26 mouse cellular contexts compared by ENCODE assay signal in the genomic region with DNA sequence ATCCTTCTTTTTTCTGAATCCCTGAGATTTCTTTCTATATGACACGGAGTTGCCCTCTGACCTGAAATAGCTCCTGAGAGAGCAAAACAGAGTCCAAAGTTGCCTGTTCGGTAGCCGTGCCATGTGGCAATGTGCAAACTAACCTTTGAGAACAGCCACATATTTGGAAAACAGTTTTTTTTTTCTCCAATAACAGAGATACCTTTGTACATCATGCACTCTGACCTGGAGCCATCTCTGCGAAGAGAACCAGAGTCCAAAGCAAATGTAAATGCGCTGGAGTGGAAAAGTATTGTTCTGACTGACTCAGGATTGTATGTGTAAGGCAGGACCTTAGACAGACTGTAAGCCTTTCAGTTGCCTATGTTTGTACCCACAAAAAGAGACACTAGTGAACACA. TPM values are rescaled to one million over a fixed set of nuclear protein-coding genes. Genes with fewer than 3 reads are reported as not detected.
DNase-seq lines count a peak whose midpoint lies in the region; ATAC-seq and TF ChIP-seq lines count a peak whose summit lies in the region.
"Had no signal": no experiment of that assay in that cellular context is flagged by ENCODE, and none has a peak within 500 bp of the region (broad histone marks: within the 10 kb centered on the region; RNA-seq: fewer than 3 reads in every experiment).

No protein-coding gene starts in this region.

- H3K9me3 ChIP-seq in E14TG2a.4 (ENCODE audit: low read length): peaks cover 6% of the 10 kb centered on the region
- H3K9me3 ChIP-seq in liver, embryonic 15.5 days (replicated peaks): no peaks in the 10 kb centered on the region
- no peaks in the 10 kb centered on the region for H3K9me3 ChIP-seq in midbrain, embryonic 14.5 days (ENCODE audit: control insufficient read depth, low read length)
- H3K9me3 ChIP-seq: embryonic facial prominence, embryonic 12.5 days; G1E; hindbrain, embryonic 10.5 days; lung, embryonic 15.5 days; midbrain, embryonic 10.5 days had no signal

- peaks cover 63% of the 10 kb centered on the region for H3K4me1 ChIP-seq in E14TG2a.4 (replicated peaks; ENCODE audit: low read depth, low read length)
- H3K4me1 ChIP-seq in liver, embryonic 15.5 days (replicated peaks): 0 out of 2 replicates have a peak, but pooled peaks cover 7% of the 10 kb centered on the region
- no peaks in the 10 kb centered on the region; the same call in 1 of the 2 replicates for H3K4me1 ChIP-seq in midbrain, embryonic 14.5 days (ENCODE audit: control insufficient read depth, insufficient read depth, low read length)

- TF ChIP-seq CTCF in E14TG2a.4 (conservative IDR thresholded peaks at IDR 0.05; ENCODE audit: low read length): no peak

- ATAC-seq in liver, embryonic 15.5 days (ENCODE audit: insufficient read depth): peak; percentile 16; the same call in 1 of the 2 replicates
- no peak for ATAC-seq in midbrain, embryonic 14.5 days (ENCODE audit: low FRiP score, low TSS enrichment)
- ATAC-seq in erythroid progenitor cell, adult 5-6 weeks (replicated peaks; ENCODE audit: low FRiP score, poor library complexity, severe bottlenecking): no peak
- ATAC-seq: CD4-positive, CD25-positive, alpha-beta regulatory T cell, adult 4 months; forebrain, embryonic 14.5 days; hindbrain, postnatal 0 days had no signal

- H3K27ac ChIP-seq in liver, embryonic 15.5 days (replicated peaks): peak overlapping the region; percentile 72
- no peak overlapping the region for H3K27ac ChIP-seq in midbrain, embryonic 14.5 days (replicated peaks; ENCODE audit: low read depth, low read length)
- H3K27ac ChIP-seq: embryonic facial prominence, embryonic 12.5 days; hindbrain, embryonic 10.5 days; hindbrain, postnatal 0 days; lung, embryonic 15.5 days; macrophage; midbrain, embryonic 10.5 days; stomach, postnatal 0 days had no signal

- no peaks in the 10 kb centered on the region for H3K27me3 ChIP-seq in E14TG2a.4 (ENCODE audit: insufficient read depth, low read length)
- H3K27me3 ChIP-seq in liver, embryonic 15.5 days: peaks cover 53% of the 10 kb centered on the region
- peaks cover 22% of the 10 kb centered on the region for H3K27me3 ChIP-seq in midbrain, embryonic 14.5 days (ENCODE audit: control insufficient read depth, insufficient read depth, low read length)

- H3K4me3 ChIP-seq in E14TG2a.4 (replicated peaks; ENCODE audit: low read length): peak overlapping the region; percentile 90; the same call in 1 of the 2 replicates
- H3K4me3 ChIP-seq in liver, embryonic 15.5 days (replicated peaks): 0 out of 2 replicates have a peak overlapping the region, but pooled peaks have one; percentile 55
- no peak overlapping the region for H3K4me3 ChIP-seq in midbrain, embryonic 14.5 days (replicated peaks; ENCODE audit: low read depth, low read length)
- H3K4me3 ChIP-seq: embryonic facial prominence, embryonic 12.5 days; erythroblast, embryonic 14.5 days; hindbrain, embryonic 10.5 days; lung, embryonic 15.5 days; midbrain, embryonic 10.5 days had no signal

- peak; percentile 32 for DNase-seq in adrenal gland, postnatal 10 days
- DNase-seq in adrenal gland, adult 8-10 months: no peak
- DNase-seq in kidney, postnatal 10 days: peak; percentile 44
- DNase-seq in midbrain, embryonic 14.5 days: no peak
- no peak for DNase-seq in layer of hippocampus, postnatal 25 days (ENCODE audit: extremely low spot score in 1 of 2, low spot score in 1 of 2)
- DNase-seq: cerebellum, adult 11 months; cerebellum, postnatal 10 days; gastrocnemius, postnatal 14 days; layer of hippocampus, adult 9-11 months; retina, postnatal 1 day; right cerebral cortex, postnatal 4 days had no signal

- H3K4me2 ChIP-seq in liver, embryonic 15.5 days: peak overlapping the region; percentile 62
- H3K4me2 ChIP-seq in midbrain, embryonic 14.5 days (ENCODE audit: low read length): no peak overlapping the region
- H3K4me2 ChIP-seq: embryonic facial prominence, embryonic 12.5 days; lung, embryonic 15.5 days had no signal

- H3K9ac ChIP-seq in liver, embryonic 15.5 days: no peak overlapping the region
- no peak overlapping the region for H3K9ac ChIP-seq in midbrain, embryonic 14.5 days (replicated peaks; ENCODE audit: low read length)
- H3K9ac ChIP-seq: embryonic facial prominence, embryonic 12.5 days; lung, embryonic 15.5 days had no signal

- WGBS in liver, embryonic 15.5 days (ENCODE audit: insufficient replicate concordance): 61% methylated on average over 5 of the region's 5 CpGs
- 83% methylated on average over 5 of the region's 5 CpGs for whole genome bisulfite sequencing in midbrain, embryonic 14.5 days

- peaks cover 50% of the 10 kb centered on the region for H3K36me3 ChIP-seq in E14TG2a.4 (ENCODE audit: insufficient read depth, low read length)
- no peaks in the 10 kb centered on the region for H3K36me3 ChIP-seq in liver, embryonic 15.5 days (replicated peaks)
- no peaks in the 10 kb centered on the region for H3K36me3 ChIP-seq in midbrain, embryonic 14.5 days (ENCODE audit: control insufficient read depth, insufficient read depth, low read length)
- H3K36me3 ChIP-seq: embryonic facial prominence, embryonic 12.5 days; G1E; hindbrain, embryonic 10.5 days; lung, embryonic 15.5 days; midbrain, embryonic 10.5 days had no signal

RNA-seq across cellular contexts. Expression of gene Slc27a2, which starts 3.3 kb away (rescaled TPM):
- total RNA-seq in adrenal gland, postnatal 10 days (2021): 100 to 1,000 TPM; 127 to 261 TPM
- 10 to 100 TPM in 2 of 4 experiments, 1 to 10 TPM in 1, under 1 TPM in 1; 0.86 to 19.5 (median 7.6) TPM for total RNA-seq in adrenal gland, adult 8-10 months (2022)
- 108 and 125 TPM in 2 replicates for polyA plus RNA-seq in liver, embryonic 15.5 days (2015; fragmentation: Nextera tagmentation; extraction: Ambion mirVana)
- 9.6 and 10.5 TPM in 2 replicates for polyA plus RNA-seq in midbrain, embryonic 14.5 days (2014; fragmentation: Nextera tagmentation; extraction: Ambion mirVana)
- not detected in 2 replicates for total RNA-seq in erythroid progenitor cell, adult 5-6 weeks (2015; ENCODE audit: low replicate concordance)
- total RNA-seq in erythroid progenitor cell, adult 5-6 weeks (2017; ENCODE audit: low replicate concordance): not detected in 2 replicates
- total RNA-seq in layer of hippocampus, postnatal 25 days (2021): 10 to 100 TPM; 10.7 to 11.6 TPM
- polyA plus RNA-seq: CD4-positive, CD25-positive, alpha-beta regulatory T cell, adult 4 months; erythroblast, embryonic 14.5 days; G1E; limb, embryonic 11.5 days; macrophage had no signal

RNA-seq across cellular contexts. Expression of gene Atp8b4, which starts 55.1 kb away (rescaled TPM):
- total RNA-seq in adrenal gland, postnatal 10 days (2021): 1 to 10 TPM in 1 of 2 experiments, under 1 TPM in 1; 0.99 to 1.5 TPM
- 1 to 10 TPM; 1.1 to 2.2 (median 1.6) TPM for total RNA-seq in adrenal gland, adult 8-10 months (2022)
- polyA plus RNA-seq in liver, embryonic 15.5 days (2015; fragmentation: Nextera tagmentation; extraction: Ambion mirVana): 5.8 and 6.7 TPM in 2 replicates
- 0.13 TPM in 1 of 2 replicates, not detected in the other for polyA plus RNA-seq in midbrain, embryonic 14.5 days (2014; fragmentation: Nextera tagmentation; extraction: Ambion mirVana)
- total RNA-seq in erythroid progenitor cell, adult 5-6 weeks (2015; ENCODE audit: low replicate concordance): 24.9 and 31.0 TPM in 2 replicates
- total RNA-seq in erythroid progenitor cell, adult 5-6 weeks (2017; ENCODE audit: low replicate concordance): 14.8 and 16.6 TPM in 2 replicates
- total RNA-seq in layer of hippocampus, postnatal 25 days (2021): not detected
- polyA plus RNA-seq: erythroblast, embryonic 14.5 days; hindbrain, postnatal 0 days had no signal

Comparison
In these comparisons a context has a peak if more than half of its experiments do, and no peak if none do; other contexts are left out.
1. DNase-seq: peak in adrenal gland, postnatal 10 days (single experiment) and kidney, postnatal 10 days (single experiment); none in adrenal gland, adult 8-10 months (single experiment), midbrain, embryonic 14.5 days (single experiment) and layer of hippocampus, postnatal 25 days (0 of 2).
2. RNA of gene Slc27a2, which starts 3.3 kb away (total RNA-seq): 127 to 261 TPM in adrenal gland, postnatal 10 days; 0.86 to 19.5 TPM in adrenal gland, adult 8-10 months, 10.7 to 11.6 TPM in layer of hippocampus, postnatal 25 days and not detected in erythroid progenitor cell, adult 5-6 weeks; every median in the first group is over 4 times any median in the second.
3. RNA of gene Atp8b4, which starts 55.1 kb away (total RNA-seq): 14.8 to 31.0 TPM in erythroid progenitor cell, adult 5-6 weeks; 1.1 to 2.2 TPM in adrenal gland, adult 8-10 months, 0.99 to 1.5 TPM in adrenal gland, postnatal 10 days and not detected in layer of hippocampus, postnatal 25 days; every median in the first group is over 4 times any median in the second.